Mouse (Mus musculus): Measurements from ENCODE around the gene Ap2a2. TPM values are rescaled to one million over a fixed set of nuclear protein-coding genes. Genes with fewer than 3 reads are reported as not detected.

Ap2a2 gene
- polyA plus RNA-seq, 1 experiment from 2014 or later, result 30.8 TPM

- Histone ChIP-seq H3K27ac (replicated peaks) (peak overlapping the region; percentile 26; the same call in 1 of the 2 replicates), H3K36me3 (ENCODE audit: control insufficient read depth, insufficient read depth, low read length) (no peaks in the 10 kb centered on the region)
Observed at GRCm38 (mm10) chr7:141549432-141550061, 12.4 kb upstream of the Ap2a2 start.

GRCm38 (mm10) chr7:141550464-141550863 is 11.5 kb upstream of the Ap2a2 start:
- TF ChIP-seq EP300 (optimal IDR thresholded peaks at IDR 0.05) (no peak), CTCF (IDR thresholded peaks at IDR 0.05; ENCODE audit: low read depth) (no peak)
- no peaks in the 10 kb centered on the region for H3K36me3 ChIP-seq (ENCODE audit: control insufficient read depth, insufficient read depth, low read length)
- no peaks in the 10 kb centered on the region for H3K9me3 ChIP-seq (ENCODE audit: control insufficient read depth, low read length)
- H3K4me1 ChIP-seq (replicated peaks; ENCODE audit: control insufficient read depth, insufficient read depth), result no peaks in the 10 kb centered on the region
- H3K4me2 ChIP-seq (replicated peaks; ENCODE audit: low read depth), result no peak overlapping the region
- H3K4me3 ChIP-seq (ENCODE audit: low read depth, low read length), result no peak overlapping the region
- H3K9ac ChIP-seq (ENCODE audit: low read length), result no peak overlapping the region
- ATAC-seq (ENCODE audit: low FRiP score, low TSS enrichment) (no peak), DNase-seq (ENCODE audit: low spot score) (no peak)
- WGBS, result 59% methylated on average over 2 of the region's 2 CpGs
- no peaks in the 10 kb centered on the region for H3K27me3 ChIP-seq (ENCODE audit: control insufficient read depth, insufficient read depth, low read length)
- H3K27ac ChIP-seq (replicated peaks), result no peak overlapping the region; the same call in 1 of the 2 replicates

More at GRCm38 (mm10) chr7:141549432-141550061, 12.4 kb upstream of the Ap2a2 start:
- no peak for ATAC-seq (ENCODE audit: low FRiP score, low TSS enrichment)
- Histone ChIP-seq H3K9me3 (ENCODE audit: control insufficient read depth, low read length) (no peaks in the 10 kb centered on the region), H3K9ac (ENCODE audit: low read length) (no peak overlapping the region), H3K4me3 (ENCODE audit: low read depth, low read length) (no peak overlapping the region), H3K4me1 (replicated peaks; ENCODE audit: control insufficient read depth, insufficient read depth) (no peaks in the 10 kb centered on the region), H3K27me3 (ENCODE audit: control insufficient read depth, insufficient read depth, low read length) (no peaks in the 10 kb centered on the region), H3K4me2 (replicated peaks; ENCODE audit: low read depth) (no peak overlapping the region)
- TF ChIP-seq EP300 (optimal IDR thresholded peaks at IDR 0.05), result no peak
- no peak for TF ChIP-seq CTCF (IDR thresholded peaks at IDR 0.05; ENCODE audit: low read depth)
- DNase-seq (ENCODE audit: low spot score), result no peak
- WGBS, result 79% methylated on average over 3 of the region's 3 CpGs

GRCm38 (mm10) chr7:141558329-141558776 is 3.6 kb upstream of the Ap2a2 start:
- H3K4me2 ChIP-seq (replicated peaks; ENCODE audit: low read depth), result no peak overlapping the region
- H3K4me3 ChIP-seq (ENCODE audit: low read depth, low read length), result no peak overlapping the region
- H3K4me1 ChIP-seq (replicated peaks; ENCODE audit: control insufficient read depth, insufficient read depth), result no peaks in the 10 kb centered on the region
- ATAC-seq (ENCODE audit: low FRiP score, low TSS enrichment) (no peak), DNase-seq (ENCODE audit: low spot score) (no peak)
- H3K9me3 ChIP-seq (ENCODE audit: control insufficient read depth, low read length), result no peaks in the 10 kb centered on the region
- WGBS, result 67% methylated on average over 4 of the region's 4 CpGs
- no peak overlapping the region for H3K27ac ChIP-seq (replicated peaks)
- no peak overlapping the region for H3K9ac ChIP-seq (ENCODE audit: low read length)
- no peaks in the 10 kb centered on the region for H3K36me3 ChIP-seq (ENCODE audit: control insufficient read depth, insufficient read depth, low read length)
- TF ChIP-seq CTCF (IDR thresholded peaks at IDR 0.05; ENCODE audit: low read depth), result no peak
- no peak for TF ChIP-seq EP300 (optimal IDR thresholded peaks at IDR 0.05)
- no peaks in the 10 kb centered on the region for H3K27me3 ChIP-seq (ENCODE audit: control insufficient read depth, insufficient read depth, low read length)

GRCm38 (mm10) chr7:141558946-141559345 is 3.0 kb upstream of the Ap2a2 start:
- TF ChIP-seq CTCF (IDR thresholded peaks at IDR 0.05; ENCODE audit: low read depth) (no peak), EP300 (optimal IDR thresholded peaks at IDR 0.05) (no peak)
- no peak for DNase-seq (ENCODE audit: low spot score)
- no peak overlapping the region for H3K4me2 ChIP-seq (replicated peaks; ENCODE audit: low read depth)

GRCm38 (mm10) chr7:141559726-141560325 is 2.1 kb upstream of the Ap2a2 start:
- Histone ChIP-seq H3K4me3 (ENCODE audit: low read depth, low read length) (no peak overlapping the region), H3K27ac (replicated peaks) (no peak overlapping the region), H3K27me3 (ENCODE audit: control insufficient read depth, insufficient read depth, low read length) (no peaks in the 10 kb centered on the region), H3K4me1 (replicated peaks; ENCODE audit: control insufficient read depth, insufficient read depth) (no peaks in the 10 kb centered on the region; the same call in 1 of the 2 replicates), H3K4me2 (replicated peaks; ENCODE audit: low read depth) (no peak overlapping the region), H3K9ac (ENCODE audit: low read length) (no peak overlapping the region), H3K9me3 (ENCODE audit: control insufficient read depth, low read length) (no peaks in the 10 kb centered on the region), H3K36me3 (ENCODE audit: control insufficient read depth, insufficient read depth, low read length) (no peaks in the 10 kb centered on the region)
- WGBS, result 77% methylated on average over 2 of the region's 2 CpGs
- no peak for DNase-seq (ENCODE audit: low spot score)
- TF ChIP-seq EP300 (optimal IDR thresholded peaks at IDR 0.05) (no peak), CTCF (IDR thresholded peaks at IDR 0.05; ENCODE audit: low read depth) (no peak)
- no peak for ATAC-seq (ENCODE audit: low FRiP score, low TSS enrichment)

More at GRCm38 (mm10) chr7:141558946-141559345, 3.0 kb upstream of the Ap2a2 start:
- H3K27ac ChIP-seq (replicated peaks), result no peak overlapping the region
- no peak overlapping the region for H3K4me3 ChIP-seq (ENCODE audit: low read depth, low read length)
- ATAC-seq (ENCODE audit: low FRiP score, low TSS enrichment), result no peak
- H3K9ac ChIP-seq (ENCODE audit: low read length), result no peak overlapping the region
- no peaks in the 10 kb centered on the region for H3K36me3 ChIP-seq (ENCODE audit: control insufficient read depth, insufficient read depth, low read length)
- H3K4me1 ChIP-seq (replicated peaks; ENCODE audit: control insufficient read depth, insufficient read depth), result no peaks in the 10 kb centered on the region
- H3K27me3 ChIP-seq (ENCODE audit: control insufficient read depth, insufficient read depth, low read length), result no peaks in the 10 kb centered on the region
- H3K9me3 ChIP-seq (ENCODE audit: control insufficient read depth, low read length), result no peaks in the 10 kb centered on the region

GRCm38 (mm10) chr7:141560471-141560870 is 1.5 kb upstream of the Ap2a2 start:
- Histone ChIP-seq H3K4me3 (ENCODE audit: low read depth, low read length) (no peak overlapping the region), H3K27ac (replicated peaks) (no peak overlapping the region), H3K9ac (ENCODE audit: low read length) (no peak overlapping the region), H3K9me3 (ENCODE audit: control insufficient read depth, low read length) (no peaks in the 10 kb centered on the region), H3K4me1 (replicated peaks; ENCODE audit: control insufficient read depth, insufficient read depth) (no peaks in the 10 kb centered on the region; the same call in 1 of the 2 replicates), H3K36me3 (ENCODE audit: control insufficient read depth, insufficient read depth, low read length) (no peaks in the 10 kb centered on the region), H3K27me3 (ENCODE audit: control insufficient read depth, insufficient read depth, low read length) (no peaks in the 10 kb centered on the region), H3K4me2 (replicated peaks; ENCODE audit: low read depth) (no peak overlapping the region)
- ATAC-seq (ENCODE audit: low FRiP score, low TSS enrichment) (no peak), DNase-seq (ENCODE audit: low spot score) (no peak)
- 66% methylated on average over 4 of the region's 4 CpGs for WGBS
- TF ChIP-seq EP300 (optimal IDR thresholded peaks at IDR 0.05) (no peak), CTCF (IDR thresholded peaks at IDR 0.05; ENCODE audit: low read depth) (no peak)
